Mouse (Mus musculus) kidney, postnatal 25 days (tissue): ENCODE measurements around the gene Pth1r.
"Not testable (repeated sequence)": the region's sequence is repeated elsewhere in the genome, so short reads cannot be mapped to it uniquely, and the experiment has no call there.

Experiments used
- DNase-seq, 2 experiments: peaks; one replicate each; pipeline ENCODE4 v3.0.0; 2021; ENCODE audit warnings: mixed read lengths in 2 of 2

The Pth1r gene

DNA sequence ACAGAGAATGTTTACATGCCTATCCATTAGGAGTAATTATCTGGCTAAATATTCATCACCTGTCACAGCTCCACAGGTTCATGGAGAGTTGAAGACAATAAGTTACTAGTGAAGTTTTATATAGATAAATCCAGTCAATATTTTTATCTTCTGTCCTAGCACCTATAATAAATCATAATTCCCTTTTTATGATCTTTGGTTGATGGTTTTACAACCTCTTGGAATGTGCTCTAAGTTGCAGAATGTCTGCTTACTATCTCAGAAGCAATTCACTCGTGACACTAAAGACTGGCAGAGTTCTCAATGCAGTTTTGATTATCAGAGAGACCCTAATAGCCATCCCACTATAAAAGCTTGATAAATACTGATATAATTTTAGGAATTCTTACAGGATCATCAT is 33.6 kb downstream of the Pth1r start:
- no peak for DNase-seq

GRCm38 (mm10) chr9:110712545-110712944 is 34.4 kb downstream of the Pth1r start:
- peak in 1 of 2 experiments; percentile 54 for DNase-seq

- no peak for DNase-seq
These were observed 34.9 kb downstream of the Pth1r start for GRCm38 (mm10) chr9:110711996-110712395.

GRCm38 (mm10) chr9:110711532-110711931 is 35.4 kb downstream of the Pth1r start:
- DNase-seq, result peak in 1 of 2 experiments; percentile 76

DNA sequence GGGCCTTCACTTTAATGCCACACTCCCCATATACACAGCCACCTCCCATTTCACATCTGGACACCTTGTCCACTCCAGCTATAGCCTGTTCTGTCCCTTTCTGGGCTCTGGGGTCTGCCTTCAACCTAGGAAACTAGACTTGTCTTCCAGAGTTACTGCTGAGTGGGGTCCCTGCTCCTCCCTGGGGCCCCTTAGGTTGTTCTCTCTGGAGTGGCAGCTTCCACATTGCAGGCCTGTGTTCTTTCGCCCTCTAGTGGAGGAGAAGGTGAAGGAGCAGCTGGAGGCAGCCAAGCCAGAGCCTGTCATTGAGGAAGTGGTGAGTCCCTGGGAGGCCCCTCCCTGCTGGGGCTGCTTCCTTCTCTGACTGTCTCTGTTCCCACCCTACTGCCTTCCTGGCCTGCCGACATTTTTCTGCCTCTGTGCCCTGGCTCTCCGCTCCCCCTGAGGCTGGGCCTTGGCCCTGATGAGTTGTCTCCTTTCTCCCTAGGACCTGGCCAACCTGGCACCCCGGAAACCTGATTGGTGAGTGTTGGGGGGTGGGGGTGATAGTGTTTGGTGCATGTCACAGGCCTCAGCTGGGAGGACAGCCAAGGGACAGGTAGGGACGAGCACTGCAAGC is 37.2 kb downstream of the Pth1r start:
- DNase-seq, result peak; percentile 79 to 89

DNA sequence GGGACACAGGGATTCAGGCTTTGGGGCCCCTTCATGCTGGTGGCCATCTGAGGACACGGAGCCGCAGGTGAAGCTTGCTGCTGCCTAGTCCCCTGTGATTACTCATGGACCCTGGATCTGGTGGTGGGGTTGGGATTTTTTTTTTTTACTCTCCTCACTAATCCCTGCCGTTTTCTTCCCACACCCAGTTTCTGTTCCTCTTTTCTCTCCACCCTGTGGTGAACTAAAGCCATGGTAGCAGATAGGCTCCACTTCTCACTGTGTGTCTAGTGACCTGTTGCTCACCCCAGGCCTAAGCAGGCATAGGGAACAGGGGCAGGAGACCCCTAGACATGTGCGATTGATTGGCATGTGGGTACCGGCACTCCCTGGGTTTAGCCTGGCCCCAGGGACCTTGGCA is 40.2 kb downstream of the Pth1r start:
- no peak for DNase-seq

- DNase-seq, result no peak
These were observed 43.0 kb downstream of the Pth1r start for GRCm38 (mm10) chr9:110703951-110704350.

GRCm38 (mm10) chr9:110702848-110703247 is 44.1 kb downstream of the Pth1r start:
- DNase-seq, result no peak

DNA sequence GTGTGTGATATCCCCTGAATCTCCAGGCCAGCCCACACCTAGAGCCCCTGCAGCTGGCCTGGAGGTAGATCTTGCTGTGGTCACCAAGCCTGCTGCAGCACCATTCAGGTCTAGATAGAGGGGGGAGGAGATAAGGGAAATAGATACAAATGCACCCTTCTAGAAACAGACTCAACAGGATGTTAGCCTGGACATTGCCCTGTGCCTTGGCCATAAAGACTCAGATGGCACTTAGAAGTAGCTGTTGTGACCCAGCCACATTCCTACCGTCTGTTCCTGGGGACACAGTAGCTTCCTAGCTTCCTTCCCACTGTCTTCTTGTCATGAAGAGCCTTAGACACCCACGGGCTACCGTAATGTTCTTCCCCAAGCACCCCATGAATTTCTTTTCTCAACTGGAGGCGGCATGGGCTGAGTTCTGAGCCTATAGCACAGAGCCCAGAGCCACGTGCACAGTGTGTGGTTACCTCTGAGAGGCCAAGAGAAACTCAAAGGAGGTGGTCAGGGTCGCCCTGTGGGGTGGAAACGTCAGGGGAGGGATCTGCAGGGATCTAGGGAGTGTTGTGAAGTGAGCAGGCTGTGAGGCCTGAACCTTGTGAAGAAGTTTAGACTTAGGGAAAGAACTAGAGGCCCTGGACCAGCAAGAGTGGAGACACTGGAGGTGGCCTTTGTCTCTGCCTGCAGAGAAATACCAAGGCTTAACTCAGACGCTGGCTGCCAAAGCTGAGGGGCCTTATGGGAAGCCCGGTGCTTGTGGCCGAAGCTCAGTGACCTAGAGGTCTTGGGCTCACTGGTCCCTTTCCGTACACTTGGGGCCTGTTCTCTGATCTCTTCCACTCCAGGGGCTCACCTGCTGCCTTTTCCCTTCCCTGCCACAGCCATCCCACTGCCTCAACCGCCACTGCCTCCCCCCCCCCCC is 45.6 kb downstream of the Pth1r start:
- DNase-seq, result peak in 1 of 2 experiments; percentile 74

DNA sequence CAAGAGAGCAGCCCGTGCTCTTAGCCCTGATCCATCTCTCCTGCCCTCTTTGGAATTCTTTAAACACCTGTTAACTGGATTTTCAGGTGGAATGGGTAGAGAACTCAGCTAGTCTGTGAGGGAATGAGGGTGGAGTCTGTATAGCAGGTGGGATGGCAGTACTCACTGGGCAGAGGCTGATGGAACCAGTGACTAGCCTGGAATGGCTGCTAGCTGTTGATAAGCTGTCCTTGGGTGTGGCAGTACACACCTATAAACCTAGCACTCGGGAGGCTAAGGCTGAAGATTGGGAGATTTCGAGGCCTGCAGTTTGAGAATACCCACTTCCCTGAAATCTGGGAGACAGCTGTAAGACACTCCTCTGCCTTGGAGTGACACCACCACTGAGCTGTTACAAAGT is 47.4 kb downstream of the Pth1r start:
- no peak for DNase-seq

DNA sequence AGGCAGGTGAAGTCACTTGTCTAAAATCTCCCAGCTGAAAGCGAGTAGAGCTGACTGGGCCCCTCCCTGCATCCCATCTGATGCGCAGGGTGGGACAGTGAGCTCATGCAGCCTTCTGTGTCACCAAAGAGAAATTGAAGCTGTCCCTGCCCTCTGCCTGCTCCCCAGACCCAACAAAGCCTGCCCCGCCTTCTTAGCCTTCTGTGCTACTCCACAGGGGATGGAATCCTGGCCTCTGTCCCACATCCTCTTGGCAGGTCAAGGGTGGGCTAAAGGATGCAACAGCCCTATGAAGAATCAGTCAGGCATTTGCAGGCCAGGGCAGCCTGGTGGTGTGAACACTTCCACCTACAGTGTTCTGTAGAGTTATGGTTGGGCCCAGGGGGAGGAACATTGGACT is 49.5 kb downstream of the Pth1r start:
- peak in 1 of 2 experiments; percentile 69 for DNase-seq

- DNase-seq, result peak in 1 of 2 experiments; percentile 32
These were observed 50.5 kb downstream of the Pth1r start for GRCm38 (mm10) chr9:110696427-110696826.

DNA sequence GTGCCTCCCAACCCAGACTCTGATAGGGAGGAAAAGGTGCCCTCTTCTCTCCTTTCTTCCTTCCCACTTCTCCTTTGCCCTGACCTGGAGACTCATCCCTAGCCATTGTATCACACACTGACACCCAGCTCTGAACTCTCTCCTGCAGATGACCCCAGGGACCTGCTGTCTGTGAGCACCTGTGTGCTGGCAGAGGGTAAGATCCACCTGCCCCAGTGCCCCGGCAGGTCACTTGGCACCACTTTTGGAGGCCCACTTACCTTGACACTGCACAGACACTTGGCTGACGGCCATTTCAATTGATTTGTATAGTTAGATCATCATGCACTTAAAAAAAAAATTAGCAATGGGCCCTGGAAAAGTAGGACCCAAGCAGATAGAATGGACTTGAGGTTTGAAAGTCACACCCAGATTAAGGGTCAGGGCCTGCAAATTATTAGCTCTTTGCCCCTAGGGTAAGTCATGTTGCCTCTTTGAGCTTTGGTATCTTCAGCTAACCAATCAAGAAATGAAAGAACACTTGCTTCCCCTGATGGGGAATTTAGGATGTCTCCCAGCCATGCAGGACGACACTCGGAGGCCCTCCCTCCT is 51.7 kb downstream of the Pth1r start:
- DNase-seq, result peak in 1 of 2 experiments; percentile 66

DNA sequence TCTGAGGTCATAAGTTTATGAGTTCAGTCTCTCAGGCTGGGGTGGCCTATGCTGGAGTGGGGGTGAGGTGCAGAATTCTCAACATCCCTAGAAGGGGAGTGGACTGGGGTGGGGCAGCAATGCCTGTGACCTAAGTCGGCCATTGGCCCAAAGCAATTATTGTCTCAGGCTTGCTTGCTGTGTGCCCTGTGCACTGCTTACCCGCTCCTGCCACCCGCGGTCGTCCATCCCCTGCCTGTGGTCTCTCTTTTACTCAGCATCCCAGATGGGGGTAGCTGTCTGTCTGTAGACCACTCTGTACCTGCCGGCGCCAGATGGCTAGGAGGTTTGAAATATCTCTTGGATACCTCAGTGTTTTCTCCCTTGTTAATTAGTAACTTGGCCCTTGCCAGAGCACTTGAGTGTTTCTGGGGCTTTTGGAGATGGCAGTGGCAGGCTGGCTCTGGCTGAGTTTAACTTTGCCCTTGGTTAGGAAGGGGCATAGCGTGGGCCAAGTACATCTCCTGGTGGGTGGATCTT is 57.6 kb downstream of the Pth1r start:
- DNase-seq, result peak; percentile 77 to 92

GRCm38 (mm10) chr9:110687846-110688245 is 59.1 kb downstream of the Pth1r start:
- peak in 1 of 2 experiments; percentile 37 for DNase-seq

DNA sequence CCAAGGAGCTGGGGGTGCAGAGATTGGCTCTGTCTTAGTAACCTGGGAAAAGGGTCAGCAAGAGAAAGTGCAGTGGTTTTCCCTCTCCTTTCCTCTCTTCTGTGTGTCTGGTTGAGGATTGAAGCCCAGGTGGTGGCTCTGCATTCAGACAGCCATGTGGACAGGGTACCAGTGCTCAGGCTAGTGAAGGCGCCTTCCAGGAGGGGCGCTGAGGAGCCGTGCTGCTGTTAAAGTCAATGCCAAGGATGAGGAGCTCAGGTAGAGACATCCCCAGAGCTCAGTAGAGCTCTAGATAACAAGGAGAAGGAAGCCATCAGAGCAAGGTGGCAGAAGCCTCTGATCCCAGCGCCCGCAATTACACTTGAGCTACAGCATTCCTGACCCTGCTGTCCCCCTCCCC is 59.9 kb downstream of the Pth1r start:
- peak in 1 of 2 experiments; percentile 56 for DNase-seq

DNA sequence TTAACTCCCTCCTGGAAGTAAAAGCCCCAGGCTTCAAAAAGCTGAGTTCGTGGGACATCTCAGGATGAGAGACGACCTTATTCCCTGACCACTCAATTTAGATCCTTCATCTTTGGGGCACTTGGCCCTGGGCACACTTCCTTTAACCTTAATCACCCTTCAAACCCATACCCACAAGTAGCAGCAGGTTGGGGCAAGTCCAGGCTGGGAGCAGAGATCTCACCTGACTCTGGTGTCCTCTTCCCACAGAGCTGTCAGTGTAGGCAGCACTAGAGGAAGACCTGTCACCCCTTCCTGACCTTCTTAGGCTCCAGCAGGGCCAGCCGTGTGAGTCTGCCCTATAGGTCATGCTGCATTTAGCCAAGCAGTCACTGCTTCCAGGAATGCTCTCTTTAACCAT is 60.5 kb downstream of the Pth1r start:
- DNase-seq, result peak in 1 of 2 experiments; percentile 32

- peak in 1 of 2 experiments; percentile 70 for DNase-seq
These were observed 61.4 kb downstream of the Pth1r start for GRCm38 (mm10) chr9:110685591-110685990.

GRCm38 (mm10) chr9:110685187-110685586 is 61.8 kb downstream of the Pth1r start:
- peak in 1 of 2 experiments; percentile 37 for DNase-seq

- peak; percentile 98 for DNase-seq
These were observed 62.7 kb downstream of the Pth1r start for GRCm38 (mm10) chr9:110684100-110684831.

DNA sequence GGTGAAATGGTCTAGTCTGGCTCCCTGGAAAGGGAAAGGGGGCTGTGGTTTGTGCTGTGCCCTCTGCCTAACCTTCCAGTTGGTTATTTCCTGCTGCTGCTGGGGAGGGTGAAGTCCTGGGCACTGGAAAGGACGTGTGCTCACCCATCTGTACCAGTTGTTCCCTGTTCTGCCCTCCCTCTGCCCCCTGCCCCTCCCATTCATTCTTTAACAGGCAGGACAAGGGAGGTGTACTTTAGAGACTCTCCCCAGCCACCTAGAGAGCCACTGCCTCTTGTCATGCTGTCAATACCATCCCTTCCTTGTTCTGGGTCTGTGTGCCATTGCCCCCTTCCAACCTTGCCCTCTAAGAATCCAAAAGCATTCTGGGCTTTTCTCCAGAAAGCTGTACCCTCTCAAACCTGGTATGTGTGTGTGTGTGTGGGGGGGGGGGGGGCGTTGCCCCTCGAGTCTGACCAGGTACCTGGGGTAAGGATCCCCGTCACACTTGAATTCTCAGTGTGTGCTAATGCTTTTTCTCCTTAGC is 63.3 kb downstream of the Pth1r start:
- peak; percentile 79 to 94 for DNase-seq

DNA sequence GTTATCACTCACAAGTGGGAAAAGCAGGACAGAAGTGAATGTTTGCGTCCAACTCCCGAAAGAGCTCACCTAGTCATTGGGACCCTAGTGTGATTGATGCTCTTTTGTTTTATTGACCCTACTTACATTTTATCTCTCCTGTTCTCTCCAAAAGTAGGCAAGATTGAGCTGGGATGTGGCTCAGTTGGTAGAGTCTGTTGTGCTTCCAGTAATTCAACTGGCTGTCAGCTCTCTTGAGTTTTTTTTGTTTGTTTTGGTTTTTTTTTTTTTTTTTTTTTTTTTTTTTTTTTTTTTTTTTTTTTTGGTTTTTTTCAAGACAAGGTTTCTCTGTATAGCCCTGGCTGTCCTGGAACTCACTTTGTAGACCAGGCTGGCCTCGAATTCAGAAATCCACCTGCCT is 64.2 kb downstream of the Pth1r start:
- DNase-seq, result not testable (repeated sequence)
